Mouse (Mus musculus): Measurements from ENCODE around the gene 9030025P20Rik.
A peak's percentile ranks its signal among the peaks of the same experiment; 100 is the strongest.

DNA sequence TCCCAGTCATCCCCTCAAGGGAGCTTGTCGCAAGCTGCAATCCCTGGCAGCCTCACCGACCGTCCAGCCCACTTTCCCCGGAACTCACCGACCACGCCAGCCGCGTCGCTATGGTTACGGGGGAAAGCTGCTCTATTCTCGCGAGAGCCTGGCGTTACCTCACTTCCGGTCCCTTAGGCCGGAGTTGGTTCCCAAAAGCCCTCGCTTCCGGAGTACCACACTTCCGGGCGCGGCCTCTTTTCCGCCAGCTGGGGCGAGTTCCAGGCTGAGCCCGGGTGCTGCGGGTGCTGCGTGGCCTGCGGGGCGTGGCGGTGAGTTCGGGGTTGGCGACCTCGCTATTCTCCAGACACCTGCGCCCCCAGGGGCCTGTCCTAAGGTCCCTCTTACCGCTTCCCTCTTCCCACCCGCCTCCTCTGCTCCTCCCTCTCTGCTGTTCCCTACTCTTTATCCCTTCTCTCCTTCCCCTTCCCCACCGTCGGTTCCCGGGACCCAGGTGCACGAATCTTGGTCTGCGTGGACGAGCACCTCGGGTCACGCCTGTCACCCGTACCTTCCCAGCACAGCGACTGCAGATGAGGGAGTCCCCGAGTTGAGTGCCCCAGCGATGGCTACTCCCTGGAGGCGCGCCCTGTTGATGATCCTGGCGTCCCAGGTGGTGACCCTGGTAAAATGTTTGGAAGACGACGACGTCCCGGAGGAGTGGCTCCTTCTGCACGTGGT lies 35.1 kb upstream of the 9030025P20Rik start, which contains the start of the genes Wdr27 and 1600012H06Rik:
- TF ChIP-seq CTCF (IDR thresholded peaks at IDR 0.05; ENCODE audit: borderline replicate concordance, control insufficient read depth, extremely low read depth, insufficient read depth, low read length, poor library complexity), result no peak
- peak; percentile 77 for TF ChIP-seq POLR2A (IDR thresholded peaks at IDR 0.05; ENCODE audit: control insufficient read depth, extremely low read depth, insufficient read depth, low read length, poor library complexity)

All from thymus, adult 2 months (tissue).